Mouse (Mus musculus) liver, postnatal 0 days (tissue): ENCODE measurements around the gene Guk1.

Experiments
- CTCF ChIP-seq: sonication (generic); IDR thresholded peaks from 2 replicates; pipeline ENCODE4 v1.5.1; 2016; ENCODE audit warnings: antibody characterized with exemption, low read depth
- EP300 ChIP-seq: IDR thresholded peaks from 2 replicates; pipeline ENCODE4 v1.6.1; 2016; ENCODE audit warnings: antibody characterized with exemption, low read depth, mild to moderate bottlenecking

DNA sequence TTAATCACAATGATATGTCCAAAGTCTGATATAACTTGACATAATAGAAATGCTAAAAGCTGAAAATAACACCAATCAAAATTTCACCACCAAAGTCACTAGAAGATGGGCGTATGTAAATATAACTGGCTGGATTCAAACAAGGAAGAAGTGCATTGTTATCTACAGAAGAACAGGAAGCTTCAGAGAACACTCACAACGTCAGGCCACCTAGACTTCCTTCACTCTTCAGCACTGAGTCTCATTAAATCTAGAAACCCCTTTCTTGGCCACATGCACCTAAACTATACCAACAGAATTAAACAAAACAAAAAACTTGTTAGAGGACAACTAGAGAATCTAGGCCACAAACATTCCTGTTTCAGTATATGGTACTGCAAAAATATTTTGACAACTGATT is 32.5 kb upstream of the Guk1 start:
- TF ChIP-seq CTCF, result no peak
- no peak for TF ChIP-seq EP300
